Mouse (Mus musculus): ENCODE measurements around the gene Mtg1.

Gene Mtg1

DNA sequence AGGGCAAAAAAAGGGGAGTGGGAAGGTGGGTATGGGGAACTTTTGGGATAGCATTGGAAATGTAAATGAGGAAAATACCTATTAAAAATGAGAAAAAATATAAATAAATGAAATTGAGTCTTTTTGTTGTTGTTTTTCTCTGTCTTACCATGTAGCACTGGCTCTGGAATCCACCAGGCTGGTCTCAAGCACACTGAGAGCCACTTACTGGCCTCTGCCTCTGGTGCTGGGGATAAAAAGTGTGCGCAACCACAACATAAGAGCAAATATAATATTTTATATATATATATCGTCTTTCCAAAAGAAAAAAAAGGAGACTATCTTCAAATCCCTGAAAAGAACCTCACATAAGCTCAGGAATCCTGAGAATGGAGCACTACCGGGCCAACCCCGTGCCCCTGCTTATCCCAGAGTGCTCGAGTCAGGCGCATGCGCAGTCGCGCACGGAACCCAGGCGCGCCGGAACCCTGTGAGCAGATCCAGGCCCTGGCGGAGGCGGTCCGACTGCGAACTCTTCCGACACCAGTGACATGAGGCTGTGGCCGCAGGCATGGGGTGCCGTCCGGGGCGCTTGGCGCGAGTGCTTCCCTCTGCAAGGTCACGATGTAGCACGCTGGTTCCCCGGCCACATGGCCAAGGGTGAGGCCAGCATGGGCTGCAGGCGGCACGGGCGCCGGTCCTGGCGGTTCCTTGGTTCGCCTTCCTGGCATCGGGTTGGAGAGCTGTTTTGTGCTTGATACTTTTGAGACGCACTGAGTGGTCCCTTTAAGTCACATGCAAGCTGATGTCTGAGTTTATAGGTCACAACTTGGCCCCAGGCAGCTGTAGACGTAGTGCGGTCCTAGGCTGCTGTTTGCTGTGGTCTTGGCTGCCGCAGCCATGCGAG is at the start of gene Mtg1:
Mtg1 (plus strand) TSS at position 430 of the 886 bp plus-strand sequence.
- DNase-seq (ENCODE audit: low read depth, low spot score): peak; percentile 97

DNA sequence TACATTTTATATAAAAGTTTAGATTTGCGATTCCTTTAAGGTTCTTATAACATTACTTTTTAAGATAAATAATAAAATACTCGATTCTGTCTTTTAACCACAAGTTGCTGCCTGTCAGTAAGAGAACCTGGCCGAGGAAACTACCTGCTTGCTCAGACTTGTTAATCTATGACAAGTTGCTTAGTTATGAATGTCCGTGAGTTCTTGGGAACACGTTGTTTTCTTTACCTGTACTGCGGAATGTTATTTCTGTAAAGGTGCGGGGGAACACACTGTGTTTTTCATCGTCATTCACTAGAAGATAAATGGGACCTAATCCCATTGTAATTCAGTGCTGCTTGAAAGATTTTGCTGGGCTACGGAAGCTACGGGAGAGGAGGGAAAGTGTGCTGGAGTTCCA is 46.8 kb upstream of the Mtg1 start:
- DNase-seq (ENCODE audit: low read depth, low spot score): no peak

DNA sequence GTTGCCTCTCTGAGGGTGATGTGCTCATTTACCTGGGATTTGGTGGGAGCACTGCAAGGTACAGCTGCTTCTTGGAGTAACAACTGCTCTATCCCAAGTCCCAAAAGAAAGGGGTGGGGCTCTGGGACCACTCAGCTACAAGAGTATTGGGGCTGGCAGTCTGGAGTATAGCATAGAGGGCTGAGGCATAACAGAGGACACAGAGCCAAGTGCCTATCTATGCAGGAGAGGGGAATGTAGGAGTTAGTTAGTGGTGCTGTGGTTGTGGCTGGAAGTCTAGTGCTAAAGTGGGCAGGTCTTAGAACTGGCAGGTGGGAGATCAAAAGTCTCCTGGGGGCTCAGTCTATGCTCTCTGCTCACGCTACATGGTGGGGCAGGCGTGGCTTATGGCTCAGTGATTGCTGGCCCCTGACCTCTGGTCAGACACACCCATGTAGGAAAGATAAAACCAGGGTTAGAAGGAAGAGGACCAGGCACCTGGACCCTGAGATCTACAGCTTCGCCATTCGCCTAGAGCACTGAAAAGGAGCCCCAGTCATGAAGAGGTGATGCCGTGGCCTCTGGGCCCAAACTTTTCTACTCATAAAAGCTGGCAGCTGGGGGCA is 44.3 kb upstream of the Mtg1 start, which contains the start of gene Prap1:
Prap1 (plus strand) TSS at position 472 of the 605 bp plus-strand sequence.
- no peak for DNase-seq (ENCODE audit: low read depth, low spot score)

DNA sequence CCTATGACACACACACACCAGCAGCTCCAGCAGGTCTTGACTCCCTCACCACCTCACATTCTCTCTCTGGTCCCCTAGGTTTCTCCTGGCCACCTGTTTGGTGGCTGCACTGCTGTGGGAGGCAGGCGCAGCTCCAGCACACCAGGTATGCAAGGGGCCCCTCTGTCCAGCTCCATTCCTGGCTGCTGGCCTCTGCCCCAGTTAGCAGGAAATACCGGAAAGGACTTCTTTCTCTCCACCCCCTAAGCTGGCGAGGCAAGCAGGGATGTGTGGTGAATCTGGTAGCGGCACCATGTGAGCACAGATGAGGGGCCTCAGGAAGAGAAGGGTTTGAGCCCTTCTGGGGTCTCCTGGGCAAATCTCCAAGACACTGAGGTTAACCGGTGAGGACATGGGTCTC is 42.4 kb upstream of the Mtg1 start:
- DNase-seq (ENCODE audit: low read depth, low spot score): no peak

DNA sequence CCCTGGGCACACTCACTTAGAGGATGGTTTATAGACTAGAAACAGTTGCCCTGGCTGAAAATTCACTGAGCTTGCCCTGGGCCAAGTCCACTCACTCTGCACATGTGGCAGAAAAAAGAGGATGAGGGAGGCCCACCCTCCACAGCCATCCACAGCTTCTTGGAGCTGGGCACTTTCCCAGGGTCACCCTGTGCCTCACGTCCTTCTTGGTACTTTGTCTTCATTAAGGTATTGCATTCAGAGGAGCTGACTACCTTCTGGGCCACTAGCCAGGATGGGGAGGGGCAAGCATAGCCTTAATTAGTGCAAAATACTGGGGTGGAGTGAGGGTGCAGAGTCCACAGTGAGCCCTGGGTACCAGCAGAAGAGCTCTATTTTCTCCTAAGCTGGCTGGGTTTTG is 41.8 kb upstream of the Mtg1 start:
- no peak for DNase-seq (ENCODE audit: low read depth, low spot score)

GRCm38 (mm10) chr7:140096055-140096454 is 41.3 kb upstream of the Mtg1 start:
- no peak for DNase-seq (ENCODE audit: low read depth, low spot score)

GRCm38 (mm10) chr7:140098466-140098865 is 38.9 kb upstream of the Mtg1 start:
- no peak for DNase-seq (ENCODE audit: low read depth, low spot score)

GRCm38 (mm10) chr7:140101498-140101897 is 35.9 kb upstream of the Mtg1 start:
- no peak for DNase-seq (ENCODE audit: low read depth, low spot score)

- DNase-seq (ENCODE audit: low read depth, low spot score): peak; percentile 84
Measured at GRCm38 (mm10) chr7:140101993-140102860, 35.1 kb upstream of the Mtg1 start, which contains the start of gene Fuom. Fuom (minus strand) TSS chr7:140102441.

DNA sequence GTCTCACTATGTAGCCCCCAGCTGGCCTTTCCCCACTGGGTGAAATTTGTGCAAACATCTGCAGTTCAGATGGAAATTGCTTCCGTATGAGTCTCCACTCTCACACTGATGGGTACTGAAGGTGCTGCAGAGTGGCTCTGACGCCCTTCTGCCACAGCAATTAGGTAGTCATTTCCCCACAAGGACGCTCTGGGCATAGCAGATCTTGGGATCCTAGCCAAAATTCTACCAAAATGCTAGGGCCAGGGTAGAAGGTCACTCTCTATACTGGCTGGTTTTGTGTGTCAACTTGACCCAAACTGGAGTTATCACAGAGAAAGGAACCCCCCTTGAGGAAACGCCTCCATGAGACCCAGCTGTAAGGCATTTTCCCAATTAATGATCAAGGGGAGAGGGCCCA is 33.4 kb upstream of the Mtg1 start:
- no peak for DNase-seq (ENCODE audit: low read depth, low spot score)

DNA sequence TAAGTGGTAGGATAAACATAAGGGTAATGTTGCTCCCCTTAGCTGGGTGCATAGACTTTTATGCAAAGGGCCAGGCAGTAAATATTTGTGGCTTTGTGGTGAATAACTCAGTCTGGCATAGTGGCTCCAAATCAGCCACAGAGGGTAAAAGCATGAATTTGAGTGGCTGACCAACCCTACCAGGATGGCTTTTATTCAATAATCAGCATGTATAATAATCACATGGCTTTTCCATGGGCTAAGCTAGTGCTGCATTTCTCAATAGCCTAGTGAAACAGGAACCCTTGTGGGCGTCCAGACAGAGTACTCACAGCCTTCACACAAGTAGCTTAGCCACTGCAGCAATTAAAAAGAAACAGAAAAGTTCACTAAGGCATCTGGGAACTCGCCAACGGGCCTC is 25.4 kb upstream of the Mtg1 start:
- no peak for DNase-seq (ENCODE audit: low read depth, low spot score)

GRCm38 (mm10) chr7:140115583-140116328 is 21.6 kb upstream of the Mtg1 start, which contains the start of gene Paox:
Paox (plus strand) TSS chr7:140115799.
- peak; percentile 20 for DNase-seq (ENCODE audit: low read depth, low spot score)

- peak; percentile 92 for DNase-seq (ENCODE audit: low read depth, low spot score)
Measured at GRCm38 (mm10) chr7:140116329-140117054, 20.9 kb upstream of the Mtg1 start, which contains the start of gene Echs1. Echs1 (minus strand) TSS chr7:140116476.

GRCm38 (mm10) chr7:140120484-140120883 is 16.9 kb upstream of the Mtg1 start:
- no peak for DNase-seq (ENCODE audit: low read depth, low spot score)

- no peak for DNase-seq (ENCODE audit: low read depth, low spot score)
Measured at GRCm38 (mm10) chr7:140121338-140121910, 15.9 kb upstream of the Mtg1 start.

GRCm38 (mm10) chr7:140122765-140123164 is 14.6 kb upstream of the Mtg1 start:
- no peak for DNase-seq (ENCODE audit: low read depth, low spot score)

GRCm38 (mm10) chr7:140124382-140124781 is 13.0 kb upstream of the Mtg1 start:
- DNase-seq (ENCODE audit: low read depth, low spot score): no peak

GRCm38 (mm10) chr7:140125278-140126021 is 11.9 kb upstream of the Mtg1 start:
- peak; percentile 93 for DNase-seq (ENCODE audit: low read depth, low spot score)

DNA sequence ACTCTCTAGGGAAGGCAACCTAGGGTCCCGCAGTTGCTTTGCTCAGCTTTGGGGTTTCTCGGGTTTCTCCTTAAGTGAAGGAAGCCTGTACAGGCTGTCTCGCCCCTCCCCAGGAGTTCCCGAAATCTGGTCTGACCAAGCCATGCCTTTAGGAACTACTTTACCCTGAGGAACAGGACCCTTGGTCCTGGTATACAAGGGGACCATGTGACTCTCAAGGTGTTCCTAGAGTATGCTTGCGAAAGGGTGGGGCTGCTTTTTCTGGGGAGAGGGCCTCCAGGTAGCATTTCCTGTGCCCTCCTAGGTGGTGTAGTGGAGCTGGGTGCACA is 11.4 kb upstream of the Mtg1 start:
- DNase-seq (ENCODE audit: low read depth, low spot score): no peak
